Mouse (Mus musculus) kidney, embryonic 14.5 days (tissue): ENCODE measurements at regions not wholly inside any gene's neighbourhood (a gene's known extent, or its start where the extent isn't known, plus 50 kb on each side); places are given as distances from the start of the nearest gene placed in this dataset.

Source experiments
- ATAC-seq: fragments of 200-750 bp; cut with Nextera tagmentation; 2 replicates; pipeline ENCODE4 v1.8.0; 2017; ENCODE audit warnings: moderate number of reproducible peaks, mild to moderate bottlenecking, moderate TSS enrichment, moderate library complexity; ENCODE audit not compliant: low FRiP score, low TSS enrichment
- H3K27ac ChIP-seq: fragments of 300-500 bp; sonication (generic); 2 replicates; pipeline ENCODE4 v1.5.1; 2014; ENCODE audit warnings: low read depth, mild to moderate bottlenecking, low read length, moderate library complexity, mixed read lengths
- H3K27me3 ChIP-seq: fragments of 300-500 bp; sonication (generic); 2 replicates; pipeline ENCODE4 v1.6.1; 2014; ENCODE audit warnings: mild to moderate bottlenecking, low read length; ENCODE audit not compliant: control insufficient read depth, insufficient read depth
- H3K36me3 ChIP-seq: fragments of 300-500 bp; sonication (generic); 2 replicates; pipeline ENCODE4 v1.6.1; 2014; ENCODE audit warnings: low read length, mixed read lengths; ENCODE audit not compliant: control insufficient read depth, insufficient read depth
- H3K4me1 ChIP-seq: fragments of 300-500 bp; sonication (generic); 2 replicates; pipeline ENCODE4 v1.6.1; 2014; ENCODE audit warnings: low read length, mixed read lengths; ENCODE audit not compliant: control insufficient read depth, insufficient read depth
- H3K4me2 ChIP-seq: fragments of 300-500 bp; sonication (generic); replicated peaks from 2 replicates; pipeline ENCODE4 v1.6.1; 2014; ENCODE audit warnings: low read depth, mild to moderate bottlenecking, low read length
- H3K4me3 ChIP-seq: fragments of 300-500 bp; sonication (generic); 2 replicates; pipeline ENCODE4 v1.5.1; 2014; ENCODE audit warnings: mild to moderate bottlenecking, low read length
- H3K9ac ChIP-seq: fragments of 300-500 bp; sonication (generic); 2 replicates; pipeline ENCODE4 v1.6.1; 2014; ENCODE audit warnings: low read depth, mild to moderate bottlenecking, low read length, moderate library complexity
- H3K9me3 ChIP-seq: fragments of 300-500 bp; sonication (generic); 2 replicates; pipeline ENCODE4 v1.6.1; 2016; ENCODE audit warnings: low read length; ENCODE audit not compliant: control insufficient read depth
- WGBS: fragments of 180-500 bp; shearing (Covaris S2); extraction: QIAGEN DNeasy Blood & Tissue Kit; methylation state at CpG from one replicate; pipeline ENCODE4 v1.1.7; 2014; 5-methylcytosine and 5-hydroxymethylcytosine counted together

- no peak for ATAC-seq
- no peak overlapping the region for H3K4me2 ChIP-seq
- no peak overlapping the region for H3K9ac ChIP-seq
- no peaks in the 10 kb centered on the region for H3K36me3 ChIP-seq
- H3K27me3 ChIP-seq = no peaks in the 10 kb centered on the region
- H3K4me1 ChIP-seq = no peaks in the 10 kb centered on the region
- peaks cover 10% of the 10 kb centered on the region; the same call in 1 of the 2 replicates for H3K9me3 ChIP-seq
- H3K27ac ChIP-seq = no peak overlapping the region
- no peak overlapping the region for H3K4me3 ChIP-seq
- WGBS = 88% methylated on average over 5 of the region's 5 CpGs
Observed at GRCm38 (mm10) chr13:52389271-52389670, 141.8 kb downstream of the Diras2 start.

- ATAC-seq = no peak
- WGBS = 86% methylated on average over 8 of the region's 8 CpGs
Observed at GRCm38 (mm10) chr13:52395786-52396185, 135.3 kb downstream of the Diras2 start.

GRCm38 (mm10) chr13:52398344-52398743 lies 132.7 kb downstream of the Diras2 start:
- 81% methylated on average over 6 of the region's 6 CpGs for WGBS
- no peaks in the 10 kb centered on the region for H3K36me3 ChIP-seq

More at GRCm38 (mm10) chr13:52395786-52396185, 135.3 kb downstream of the Diras2 start:
- no peaks in the 10 kb centered on the region for H3K27me3 ChIP-seq
- H3K4me3 ChIP-seq = no peak overlapping the region
- H3K9ac ChIP-seq = no peak overlapping the region
- no peak overlapping the region for H3K4me2 ChIP-seq
- 0 out of 2 replicates have a peak, but pooled peaks cover 1% of the 10 kb centered on the region for H3K9me3 ChIP-seq
- H3K36me3 ChIP-seq = no peaks in the 10 kb centered on the region
- no peak overlapping the region for H3K27ac ChIP-seq
- no peaks in the 10 kb centered on the region for H3K4me1 ChIP-seq

GRCm38 (mm10) chr13:52399143-52399542 lies 131.9 kb downstream of the Diras2 start:
- no peak overlapping the region for H3K9ac ChIP-seq
- WGBS = 90% methylated on average over 2 of the region's 2 CpGs
- ATAC-seq = no peak
- no peak overlapping the region for H3K4me2 ChIP-seq
- H3K4me3 ChIP-seq = no peak overlapping the region
- H3K36me3 ChIP-seq = no peaks in the 10 kb centered on the region
- no peaks in the 10 kb centered on the region for H3K9me3 ChIP-seq
- no peaks in the 10 kb centered on the region for H3K4me1 ChIP-seq
- H3K27ac ChIP-seq = no peak overlapping the region
- H3K27me3 ChIP-seq = no peaks in the 10 kb centered on the region

More at GRCm38 (mm10) chr13:52398344-52398743, 132.7 kb downstream of the Diras2 start:
- H3K4me1 ChIP-seq = no peaks in the 10 kb centered on the region
- H3K9me3 ChIP-seq = no peaks in the 10 kb centered on the region
- H3K27me3 ChIP-seq = no peaks in the 10 kb centered on the region
- H3K4me3 ChIP-seq = no peak overlapping the region
- H3K4me2 ChIP-seq = no peak overlapping the region
- no peak for ATAC-seq
- H3K9ac ChIP-seq = no peak overlapping the region
- H3K27ac ChIP-seq = no peak overlapping the region

- H3K27ac ChIP-seq = no peak overlapping the region
- H3K4me2 ChIP-seq = no peak overlapping the region
- ATAC-seq = no peak
- 88% methylated on average over 3 of the region's 3 CpGs for WGBS
- no peak overlapping the region for H3K4me3 ChIP-seq
- H3K9me3 ChIP-seq = no peaks in the 10 kb centered on the region
- H3K36me3 ChIP-seq = no peaks in the 10 kb centered on the region
- no peak overlapping the region for H3K9ac ChIP-seq
- H3K4me1 ChIP-seq = no peaks in the 10 kb centered on the region
- no peaks in the 10 kb centered on the region for H3K27me3 ChIP-seq
Observed at GRCm38 (mm10) chr13:52403805-52404204, 127.3 kb downstream of the Diras2 start.

- Histone ChIP-seq H3K9me3 (peaks cover 6% of the 10 kb centered on the region; the same call in 1 of the 2 replicates), H3K27me3 (no peaks in the 10 kb centered on the region), H3K4me1 (no peaks in the 10 kb centered on the region), H3K9ac (no peak overlapping the region), H3K4me2 (no peak overlapping the region), H3K36me3 (no peaks in the 10 kb centered on the region), H3K27ac (no peak overlapping the region), H3K4me3 (no peak overlapping the region)
- 60% methylated on average over 1 of the region's 1 CpGs for WGBS
- ATAC-seq = no peak
Observed at GRCm38 (mm10) chr13:52416301-52416700, 114.8 kb downstream of the Diras2 start.

GRCm38 (mm10) chr13:52422456-52422855 lies 108.6 kb downstream of the Diras2 start:
- no peaks in the 10 kb centered on the region for H3K27me3 ChIP-seq
- no peak for ATAC-seq
- 91% methylated on average over 3 of the region's 3 CpGs for WGBS
- H3K9me3 ChIP-seq = no peaks in the 10 kb centered on the region
- no peak overlapping the region for H3K9ac ChIP-seq
- H3K36me3 ChIP-seq = no peaks in the 10 kb centered on the region
- no peak overlapping the region for H3K27ac ChIP-seq
- no peak overlapping the region for H3K4me3 ChIP-seq
- no peaks in the 10 kb centered on the region for H3K4me1 ChIP-seq
- no peak overlapping the region for H3K4me2 ChIP-seq

GRCm38 (mm10) chr13:52428527-52428926 lies 102.6 kb downstream of the Diras2 start:
- Histone ChIP-seq H3K36me3 (no peaks in the 10 kb centered on the region), H3K27me3 (no peaks in the 10 kb centered on the region), H3K4me2 (no peak overlapping the region), H3K4me3 (no peak overlapping the region), H3K9me3 (no peaks in the 10 kb centered on the region), H3K4me1 (no peaks in the 10 kb centered on the region), H3K27ac (no peak overlapping the region), H3K9ac (no peak overlapping the region)
- WGBS = 95% methylated on average over 5 of the region's 5 CpGs
- no peak for ATAC-seq

- Histone ChIP-seq H3K4me1 (no peaks in the 10 kb centered on the region), H3K9ac (no peak overlapping the region), H3K4me2 (no peak overlapping the region), H3K9me3 (no peaks in the 10 kb centered on the region), H3K27ac (no peak overlapping the region), H3K27me3 (no peaks in the 10 kb centered on the region), H3K36me3 (no peaks in the 10 kb centered on the region), H3K4me3 (no peak overlapping the region)
- 79% methylated on average over 8 of the region's 8 CpGs for WGBS
- no peak for ATAC-seq
Observed at GRCm38 (mm10) chr13:52436756-52437155, 94.3 kb downstream of the Diras2 start.
